Mouse (Mus musculus): ENCODE measurements around the gene Sez6l2.

The Sez6l2 gene

DNA sequence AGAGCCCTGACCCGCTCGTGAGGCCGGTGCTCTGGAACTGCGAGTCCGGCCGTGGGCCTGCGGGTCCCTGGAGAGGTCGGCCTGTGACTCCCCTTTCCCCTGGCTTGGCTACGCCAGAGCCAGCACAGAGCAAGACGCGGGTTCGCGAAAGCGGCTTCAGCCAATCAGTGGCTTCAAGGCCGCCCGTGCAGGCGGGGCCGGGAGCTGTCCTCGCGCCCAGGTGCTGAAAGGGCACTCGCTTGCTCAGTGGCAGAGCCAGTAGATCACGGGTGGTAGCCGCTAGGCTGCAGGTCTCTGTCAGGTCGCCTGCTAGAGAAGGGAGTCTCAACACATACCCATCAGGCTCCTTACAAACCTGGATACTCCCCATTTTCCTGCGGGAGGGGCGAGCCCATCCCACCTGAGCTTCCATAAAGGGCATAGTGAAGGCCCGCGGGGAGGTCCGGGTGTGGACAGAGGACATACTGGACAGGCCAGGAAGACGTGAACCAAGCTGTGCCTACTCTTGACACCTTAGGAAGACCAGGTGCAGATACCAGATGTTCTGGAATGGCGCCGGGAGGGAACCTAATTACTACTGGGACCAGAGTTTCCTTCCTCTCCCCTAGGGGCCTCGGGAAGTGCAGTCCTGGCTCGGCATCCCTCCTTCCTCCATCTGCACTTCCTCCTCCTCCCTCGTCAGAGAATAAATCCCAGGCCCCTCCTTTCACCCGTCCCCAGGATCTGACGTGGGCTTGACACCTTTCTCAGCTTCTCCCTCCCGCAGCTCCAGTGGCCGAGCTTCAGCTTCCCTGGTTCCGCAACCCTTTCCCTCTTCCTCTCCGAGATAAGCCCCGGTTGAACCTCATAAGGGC is at the start of gene Sez6l2:
Sez6l2 (plus strand) TSS at position 771 of the 854 bp plus-strand sequence.
- under 1% methylated on average over 42 of the region's 42 CpGs for WGBS

DNA sequence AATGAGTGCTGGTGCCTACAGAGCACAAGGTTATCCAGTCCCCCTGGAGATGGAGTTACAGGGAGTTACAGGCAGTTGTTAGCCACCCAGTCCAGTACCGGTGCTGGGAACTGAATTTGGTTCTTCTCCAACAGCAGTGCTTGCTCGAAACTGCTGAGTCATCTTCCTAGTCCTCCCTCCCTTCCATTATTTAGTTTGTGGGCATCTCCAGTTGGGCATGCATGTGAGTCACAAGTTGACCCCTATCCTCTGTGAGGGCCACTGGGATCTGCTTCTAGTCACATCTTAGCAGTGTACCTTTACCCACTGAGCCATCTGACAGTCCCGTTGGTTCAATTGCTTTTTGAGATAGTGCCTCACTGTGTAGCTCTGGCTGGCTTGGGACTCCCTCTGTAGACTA is 44.8 kb upstream of the Sez6l2 start:
- WGBS: 69% methylated on average over 3 of the region's 3 CpGs

DNA sequence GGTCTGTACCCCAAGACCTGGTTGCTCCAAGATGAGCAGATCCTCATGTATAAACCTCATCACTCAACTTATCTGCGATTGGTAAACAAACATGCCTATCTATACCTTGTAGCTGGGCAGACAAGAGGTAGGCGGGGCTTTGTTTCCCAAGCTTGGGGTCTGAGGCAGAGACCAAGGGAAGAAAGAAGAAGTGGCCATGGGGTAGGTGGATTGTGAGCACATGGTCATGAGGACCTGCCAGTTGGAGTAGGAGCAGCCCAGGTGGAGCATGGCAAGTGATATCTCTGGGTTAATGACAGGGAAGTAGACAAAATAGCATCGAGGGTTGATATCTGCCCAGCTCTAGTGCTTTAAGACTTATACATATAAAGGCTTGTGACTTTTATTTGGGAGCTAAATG is 35.5 kb upstream of the Sez6l2 start:
- 91% methylated on average over 3 of the region's 3 CpGs for WGBS

DNA sequence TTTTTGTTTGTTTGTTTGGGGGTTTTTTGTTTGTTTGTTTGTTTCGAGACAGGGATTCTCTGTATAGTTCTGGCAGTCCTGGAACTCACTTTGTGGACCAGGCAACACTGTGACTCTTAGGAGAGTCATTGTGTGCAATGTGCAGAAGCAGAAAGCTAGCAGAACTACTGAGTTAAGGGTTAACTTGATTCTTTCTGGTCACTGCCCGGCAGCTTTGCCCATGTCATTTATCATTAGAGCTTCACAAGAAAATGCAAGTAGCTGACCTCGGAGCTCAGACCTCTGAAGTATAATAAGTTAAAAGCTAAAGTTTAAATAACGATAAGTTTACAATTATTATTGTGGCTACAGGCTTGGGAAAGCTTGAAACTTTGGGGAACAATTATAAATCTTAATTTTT is 32.0 kb upstream of the Sez6l2 start:
- 73% methylated on average over 4 of the region's 4 CpGs for WGBS

DNA sequence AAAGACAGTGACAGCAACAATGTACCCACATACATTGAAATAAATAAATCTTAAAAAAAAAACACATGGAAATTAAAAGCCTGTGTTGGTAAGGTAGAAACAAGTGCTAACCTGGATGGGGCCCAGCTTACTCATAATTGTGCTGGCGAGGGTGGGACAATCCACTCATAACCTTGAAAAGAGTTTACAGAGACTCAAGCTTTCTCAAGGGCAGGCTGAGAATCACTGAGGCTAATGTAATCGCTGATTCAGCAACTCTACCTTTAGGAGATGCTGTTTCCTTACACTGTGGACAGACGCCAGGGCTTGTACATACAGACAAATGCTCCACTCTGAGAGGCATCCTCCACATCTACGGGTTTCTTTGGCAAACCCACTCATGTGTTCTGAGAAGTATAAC is 30.4 kb upstream of the Sez6l2 start:
- 74% methylated on average over 4 of the region's 4 CpGs for WGBS

DNA sequence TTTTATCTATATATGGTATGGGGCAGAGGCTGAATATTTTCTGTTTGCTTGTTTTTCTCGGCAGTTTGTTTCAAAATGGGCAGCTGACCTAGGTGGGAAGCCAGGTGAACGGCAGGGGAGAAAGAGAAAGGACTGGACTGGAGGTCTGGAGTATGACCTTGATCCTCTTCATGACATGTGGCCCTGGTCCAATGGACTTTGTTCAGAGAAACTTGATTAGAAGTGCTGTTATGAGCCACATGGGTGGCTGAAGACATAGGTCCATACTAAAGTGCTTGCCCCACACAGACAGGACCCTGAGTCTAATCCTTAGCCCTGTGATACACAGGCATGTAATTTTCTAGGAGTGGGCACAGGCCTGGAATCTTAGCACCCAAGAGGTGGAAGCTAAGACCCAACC is 28.8 kb upstream of the Sez6l2 start:
- 88% methylated on average over 2 of the region's 2 CpGs for WGBS

DNA sequence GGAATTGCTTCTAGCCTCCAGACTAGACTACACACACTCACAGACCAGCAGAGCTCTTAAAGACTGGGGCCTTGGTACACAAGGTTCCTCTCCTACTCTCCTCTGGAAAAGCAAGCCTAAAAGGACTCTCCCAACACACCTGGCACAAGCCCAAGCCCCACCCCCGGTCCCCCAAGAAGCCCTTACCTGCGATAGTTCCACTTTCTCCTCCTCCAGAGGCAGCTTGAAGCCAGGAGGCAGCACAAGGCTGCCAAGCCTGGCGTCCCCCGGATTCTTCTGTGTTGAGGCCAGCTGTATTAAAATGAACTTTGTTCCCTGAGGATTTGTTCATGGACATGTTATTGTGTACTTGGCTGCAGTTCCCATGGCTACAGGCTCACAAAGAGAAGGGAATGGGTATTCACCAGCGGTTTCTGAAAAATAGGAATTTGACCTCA is 27.7 kb upstream of the Sez6l2 start, which contains the start of gene Tmem219:
Tmem219 (minus strand) TSS at position 294 of the 437 bp plus-strand sequence.
- WGBS: 32% methylated on average over 5 of the region's 5 CpGs

DNA sequence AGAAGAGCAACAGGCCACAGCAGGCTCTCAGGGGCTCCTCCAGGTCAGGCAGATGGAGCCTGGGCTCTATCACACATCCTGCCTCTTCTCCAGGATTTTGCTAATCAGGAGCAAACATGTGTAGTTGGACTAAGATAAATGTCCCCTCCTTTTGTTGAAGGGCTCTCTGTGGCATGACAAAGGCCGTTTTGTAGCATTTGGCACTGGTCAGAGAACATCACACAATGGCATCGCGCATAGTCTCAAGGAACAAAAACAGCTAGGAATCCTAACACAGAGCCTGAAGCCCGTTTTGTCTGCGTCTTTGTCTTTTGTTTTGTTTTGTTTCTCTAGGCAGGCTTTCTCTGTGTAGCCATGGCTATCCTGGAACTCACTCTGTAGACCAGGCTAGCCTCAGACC is 26.4 kb upstream of the Sez6l2 start:
- 68% methylated on average over 5 of the region's 5 CpGs for WGBS

DNA sequence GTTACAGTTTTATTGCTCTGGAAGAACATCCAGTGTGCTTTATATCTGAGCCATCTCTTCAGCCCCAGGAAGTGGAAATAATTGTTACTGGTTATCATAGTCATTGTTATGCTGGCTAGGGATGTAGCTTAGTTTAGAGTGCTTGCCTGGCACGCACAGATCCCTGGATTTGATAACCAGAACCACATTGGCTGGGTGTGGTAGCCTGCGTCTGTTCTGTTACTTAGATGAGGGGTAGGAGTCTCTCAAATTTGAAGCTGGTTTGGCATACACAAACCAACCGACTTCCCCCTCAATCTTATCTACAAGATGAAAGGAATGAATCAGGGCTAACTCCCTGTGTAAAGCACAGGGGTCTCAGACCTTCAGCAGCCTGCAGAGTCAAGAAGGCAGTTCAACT is 24.1 kb upstream of the Sez6l2 start:
- WGBS: 61% methylated on average over 3 of the region's 3 CpGs

DNA sequence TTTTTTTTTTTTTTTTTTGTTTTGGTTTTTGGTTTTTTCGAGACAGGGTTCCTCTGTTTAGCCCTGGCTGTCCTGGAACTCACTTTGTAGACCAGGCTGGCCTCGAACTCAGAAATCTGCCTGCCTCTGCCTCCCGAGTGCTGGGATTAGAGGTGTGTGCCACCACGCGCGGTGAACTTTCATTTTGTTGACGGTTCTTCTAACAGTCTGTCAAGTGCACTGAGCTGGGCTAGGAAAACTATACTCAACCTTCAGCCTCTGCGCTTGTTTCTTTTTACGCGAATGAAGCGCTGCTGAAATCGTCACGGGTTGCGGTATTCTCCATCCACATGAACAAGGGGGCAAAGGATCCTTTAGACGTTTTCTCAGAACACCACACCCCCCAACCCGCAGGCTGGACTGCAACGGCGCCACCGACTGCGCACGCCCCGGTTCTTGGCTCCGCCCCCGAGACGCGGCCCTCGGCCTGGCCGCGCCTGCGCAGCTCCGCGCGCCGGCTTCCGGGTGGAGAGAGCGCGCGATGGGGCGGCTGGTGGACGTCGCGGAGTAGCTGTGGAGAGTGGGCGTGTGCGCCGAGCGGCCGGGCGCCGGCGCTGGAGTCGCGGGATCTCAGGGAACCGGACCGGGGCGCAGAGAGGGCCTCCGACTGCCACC is 21.9 kb upstream of the Sez6l2 start, which contains the start of gene Kctd13:
Kctd13 (plus strand) TSS at position 496 of the 654 bp plus-strand sequence.
- WGBS: 2% methylated on average over 56 of the region's 56 CpGs

DNA sequence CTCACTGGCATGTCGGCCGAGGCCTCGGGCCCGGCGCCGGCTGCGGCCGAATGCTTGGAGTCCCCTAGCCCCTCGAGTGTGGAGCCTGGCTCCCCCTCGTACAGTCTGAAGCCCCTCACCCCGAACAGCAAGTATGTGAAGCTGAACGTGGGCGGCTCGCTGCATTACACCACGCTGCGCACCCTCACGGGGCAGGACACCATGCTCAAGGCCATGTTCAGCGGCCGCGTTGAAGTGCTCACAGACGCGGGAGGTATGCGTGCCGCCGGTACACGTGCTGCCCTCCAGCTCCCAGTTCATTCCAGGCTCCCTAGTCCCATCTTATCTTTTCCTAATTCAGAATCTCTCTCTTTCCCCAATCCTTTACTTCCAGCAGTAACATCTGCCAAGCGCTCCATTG is 21.3 kb upstream of the Sez6l2 start:
- WGBS: 1% methylated on average over 27 of the region's 27 CpGs

DNA sequence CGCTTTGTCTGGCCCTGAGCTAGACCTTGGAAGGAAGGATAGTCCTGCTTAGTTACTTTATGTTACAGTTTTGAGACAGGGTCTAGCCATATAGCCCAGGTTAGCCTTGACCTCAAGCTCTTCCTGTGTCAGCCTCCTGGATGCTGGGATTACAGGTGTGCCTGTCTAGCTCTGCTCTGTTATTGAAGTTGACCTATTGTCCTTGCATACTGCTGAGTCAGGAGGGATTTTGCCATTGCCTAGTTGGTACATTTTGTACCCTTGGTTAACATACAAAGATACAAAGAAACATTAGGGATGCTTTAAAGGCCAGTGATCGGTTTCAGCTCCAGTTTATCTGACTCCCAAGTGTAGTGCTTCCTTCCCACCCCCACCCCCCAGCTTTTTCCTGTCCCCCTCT is 17.7 kb upstream of the Sez6l2 start:
- 85% methylated on average over 2 of the region's 2 CpGs for WGBS

DNA sequence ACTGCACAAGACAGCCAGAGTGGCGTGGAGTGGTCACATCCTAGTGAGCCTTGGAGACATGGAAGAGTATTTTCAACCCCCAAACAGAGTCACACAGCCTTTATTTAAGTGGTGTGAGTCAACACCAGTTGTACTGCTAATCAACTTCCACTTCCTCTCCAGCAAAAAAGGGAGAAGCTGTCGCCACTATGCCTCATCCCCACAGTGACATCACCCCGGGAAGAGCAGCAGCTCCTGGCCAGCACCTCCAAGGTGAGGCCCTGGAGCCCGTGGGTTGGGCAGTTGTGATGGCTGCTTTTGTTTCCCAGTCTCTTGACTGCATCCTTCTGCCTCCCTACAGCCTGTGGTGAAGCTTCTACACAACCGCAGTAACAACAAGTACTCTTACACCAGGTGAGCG is 9.2 kb upstream of the Sez6l2 start:
- 38% methylated on average over 6 of the region's 6 CpGs for WGBS

DNA sequence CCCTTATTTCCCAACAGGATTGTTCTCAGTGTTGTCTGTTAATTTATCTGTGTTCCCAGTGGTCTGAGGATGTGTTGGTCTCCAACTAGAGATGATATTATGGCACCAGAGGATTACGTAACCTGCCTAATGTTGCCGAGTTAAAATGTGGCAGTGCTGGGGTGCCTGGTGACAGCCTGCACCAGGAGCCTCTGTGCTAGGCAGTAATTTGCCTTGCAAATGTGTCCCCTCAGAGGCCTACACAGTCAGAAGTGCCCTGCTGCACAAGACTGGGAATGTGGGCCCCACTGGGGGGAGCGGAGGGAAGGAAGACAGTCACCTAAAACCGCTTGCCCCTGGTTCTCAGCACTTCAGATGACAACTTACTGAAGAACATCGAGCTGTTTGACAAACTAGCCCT is 8.6 kb upstream of the Sez6l2 start:
- 51% methylated on average over 5 of the region's 5 CpGs for WGBS

DNA sequence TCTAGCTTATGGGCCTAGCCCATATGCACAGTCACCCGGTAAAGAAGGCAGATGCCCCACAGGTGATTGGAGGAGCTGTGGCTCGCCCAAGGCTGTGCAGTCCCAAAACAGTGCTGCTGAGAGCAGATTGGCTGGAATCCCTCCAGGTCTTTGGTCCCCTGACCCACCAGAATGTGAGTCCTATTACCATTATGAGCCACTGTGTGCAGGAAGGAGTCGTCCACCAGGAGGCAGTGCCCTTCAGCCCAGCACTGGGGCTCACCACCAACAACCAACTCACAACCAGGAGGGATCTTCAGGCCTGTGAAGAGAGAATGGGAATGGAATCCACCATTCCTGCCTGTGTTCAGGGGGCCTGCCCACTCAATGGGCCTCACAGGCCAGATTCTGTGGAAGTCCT is 3.8 kb upstream of the Sez6l2 start:
- 25% methylated on average over 3 of the region's 3 CpGs for WGBS

DNA sequence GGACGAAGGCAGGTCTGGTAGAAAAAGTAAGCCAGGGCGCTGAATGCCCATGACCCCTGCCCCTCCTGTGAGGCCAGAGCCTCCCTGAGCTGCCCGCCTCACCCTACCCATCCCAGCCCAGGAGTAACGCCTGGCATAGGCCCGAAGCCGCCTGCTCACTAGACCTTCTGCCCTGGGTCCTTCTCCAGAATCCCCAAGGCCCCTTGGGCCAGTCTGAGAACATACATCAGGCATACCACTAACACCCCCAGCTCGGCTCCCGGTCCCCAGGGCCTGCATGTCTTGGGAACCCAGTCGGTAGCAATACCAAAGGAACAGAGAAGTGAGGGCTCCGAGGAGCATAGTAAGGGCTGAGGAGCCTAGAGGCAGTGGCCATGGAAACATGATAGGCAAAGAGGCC is 1.7 kb upstream of the Sez6l2 start:
- WGBS: 75% methylated on average over 10 of the region's 10 CpGs

DNA sequence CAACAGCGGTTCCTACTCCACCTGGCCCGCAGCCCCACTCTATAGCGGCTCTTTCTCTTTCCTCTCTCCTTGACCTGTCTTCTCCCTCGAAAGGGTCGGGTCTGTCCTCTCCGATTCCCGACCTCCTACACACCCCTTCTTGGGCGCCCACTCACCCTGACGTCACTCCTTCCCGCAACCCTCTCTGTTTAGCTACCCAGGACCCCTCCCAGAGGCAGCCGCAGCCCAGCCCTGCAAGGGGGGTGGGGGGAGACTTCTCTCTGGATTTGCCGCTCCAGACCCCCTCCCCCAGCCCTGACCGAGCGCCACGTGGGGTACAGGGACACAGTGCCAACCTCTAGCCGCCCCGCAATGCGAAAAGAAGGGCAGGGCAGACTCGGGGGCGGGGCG is 965 bp upstream of the Sez6l2 start, which contains the start of gene Asphd1:
Asphd1 (minus strand) TSS at position 180 of the 390 bp plus-strand sequence.
- WGBS: 2% methylated on average over 21 of the region's 21 CpGs

DNA sequence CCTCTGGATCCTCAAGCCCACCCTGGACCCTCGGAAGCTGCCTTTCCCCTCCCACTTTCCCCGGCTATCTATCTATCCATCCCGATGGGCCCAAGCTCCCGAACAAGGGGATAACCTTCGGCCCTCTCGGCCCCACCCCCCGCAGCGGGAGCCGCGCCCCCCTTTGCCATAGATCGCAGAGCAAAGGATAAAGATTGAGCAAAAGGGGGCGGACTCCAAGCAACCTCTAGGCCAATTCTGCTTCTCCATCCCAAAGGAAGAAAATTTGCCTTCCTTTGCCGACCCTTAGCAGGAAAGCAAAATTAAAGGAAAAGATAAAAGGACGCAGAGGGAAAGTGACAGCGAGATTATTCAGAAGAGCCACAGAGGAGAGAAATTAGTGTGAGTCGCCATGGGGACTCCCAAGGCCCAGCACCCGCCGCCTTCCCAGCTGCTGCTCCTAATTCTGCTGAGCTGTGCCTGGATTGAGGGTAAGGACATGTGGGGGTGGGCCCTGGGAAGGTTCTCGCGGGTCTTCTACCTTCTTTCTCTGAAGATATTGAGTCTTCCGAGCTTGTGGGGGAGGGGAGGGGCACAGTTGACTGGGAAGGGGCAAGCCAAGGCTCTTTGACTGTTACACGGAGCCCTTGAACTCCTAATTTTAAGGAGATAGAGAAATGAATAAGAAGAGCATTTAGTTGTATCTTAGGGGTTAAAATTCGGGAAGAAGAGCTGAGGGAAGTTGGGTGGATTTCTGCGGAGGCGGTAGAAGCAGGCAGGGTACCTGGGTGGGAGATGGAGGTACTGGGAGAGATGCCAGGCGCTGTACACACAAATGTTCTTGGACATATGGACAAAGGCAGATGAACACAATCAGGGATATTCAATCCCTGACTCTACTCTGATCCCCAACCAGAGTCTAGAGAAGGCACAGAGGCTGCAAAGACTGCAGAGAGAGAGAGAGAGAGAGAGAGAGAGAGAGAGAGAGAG is 568 bp downstream of the Sez6l2 start:
- WGBS: 3% methylated on average over 26 of the region's 26 CpGs

DNA sequence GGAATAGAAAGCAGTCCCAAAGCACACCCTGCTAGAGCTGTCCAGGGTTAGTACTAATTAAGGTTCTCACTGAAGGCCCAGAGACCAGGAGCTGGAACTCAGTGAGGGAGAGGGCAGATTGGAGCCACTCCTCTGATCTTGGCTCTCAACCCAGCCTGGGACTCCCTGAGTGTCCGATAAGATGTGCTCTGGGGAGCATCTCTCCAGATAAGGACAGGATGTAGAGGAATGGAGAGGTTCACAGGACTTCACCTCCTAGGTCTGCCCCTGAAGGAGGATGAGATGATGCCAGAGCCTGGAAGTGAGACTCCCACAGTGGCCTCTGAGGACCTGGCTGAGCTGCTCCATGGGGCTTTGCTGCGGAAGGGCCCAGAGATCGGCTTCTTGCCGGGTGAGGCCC is 1.4 kb downstream of the Sez6l2 start:
- WGBS: 14% methylated on average over 4 of the region's 4 CpGs

DNA sequence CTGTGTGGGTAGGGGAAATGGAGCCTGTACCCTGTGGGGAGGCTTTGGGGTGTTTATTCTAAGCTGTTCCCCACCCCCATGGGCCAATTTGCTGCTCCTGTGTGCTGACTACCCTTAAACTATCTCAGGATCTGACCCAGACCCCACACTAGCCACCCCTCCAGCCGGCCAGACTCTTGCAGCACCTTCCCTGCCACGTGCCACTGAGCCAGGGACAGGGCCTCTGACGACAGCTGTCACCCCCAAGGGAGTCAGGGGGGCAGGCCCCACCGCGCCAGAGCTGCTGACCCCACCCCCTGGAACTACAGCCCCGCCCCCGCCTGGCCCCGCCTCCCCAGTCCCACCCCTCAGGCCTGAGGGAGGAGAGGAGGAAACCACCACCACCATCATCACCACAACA is 2.3 kb downstream of the Sez6l2 start:
- WGBS: 3% methylated on average over 8 of the region's 8 CpGs

DNA sequence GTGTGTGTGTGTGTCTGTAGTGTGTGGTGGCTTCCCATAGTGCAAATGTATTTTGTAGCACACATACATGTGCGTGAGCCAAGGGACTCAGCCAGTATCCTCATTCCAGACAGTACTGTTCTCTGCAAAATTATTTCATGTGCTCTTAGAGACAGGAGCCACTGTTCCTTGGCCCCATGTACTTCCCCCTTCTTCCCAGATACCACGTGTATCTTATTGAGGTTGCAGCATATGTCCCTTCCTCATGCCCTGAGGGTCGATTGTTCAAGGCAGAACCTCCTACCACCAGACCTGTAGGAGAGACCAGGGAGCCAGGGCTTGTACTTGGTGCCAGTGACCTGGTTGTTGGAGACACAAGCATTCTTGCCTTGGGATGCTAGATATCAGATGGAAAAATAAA is 4.8 kb downstream of the Sez6l2 start:
- WGBS: 50% methylated on average over 3 of the region's 3 CpGs

DNA sequence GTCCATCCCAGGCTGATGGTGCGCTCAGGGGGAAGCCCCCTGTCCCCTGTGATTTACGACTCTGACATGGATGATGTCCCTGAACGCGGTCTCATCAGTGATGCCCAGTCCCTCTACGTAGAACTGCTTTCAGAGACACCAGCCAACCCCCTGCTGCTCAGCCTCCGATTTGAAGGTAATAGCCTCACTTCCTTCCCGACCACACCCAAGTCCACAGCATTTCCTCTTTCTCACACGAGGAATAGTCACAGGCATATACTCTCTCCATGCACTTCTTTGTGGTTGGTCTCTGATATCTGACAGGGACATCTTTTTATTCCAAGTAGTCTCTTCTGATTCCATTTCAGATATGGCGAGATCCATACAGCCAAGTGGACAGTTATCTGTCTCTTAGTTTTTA is 9.4 kb downstream of the Sez6l2 start:
- 71% methylated on average over 9 of the region's 9 CpGs for WGBS
